In the genomic region with DNA sequence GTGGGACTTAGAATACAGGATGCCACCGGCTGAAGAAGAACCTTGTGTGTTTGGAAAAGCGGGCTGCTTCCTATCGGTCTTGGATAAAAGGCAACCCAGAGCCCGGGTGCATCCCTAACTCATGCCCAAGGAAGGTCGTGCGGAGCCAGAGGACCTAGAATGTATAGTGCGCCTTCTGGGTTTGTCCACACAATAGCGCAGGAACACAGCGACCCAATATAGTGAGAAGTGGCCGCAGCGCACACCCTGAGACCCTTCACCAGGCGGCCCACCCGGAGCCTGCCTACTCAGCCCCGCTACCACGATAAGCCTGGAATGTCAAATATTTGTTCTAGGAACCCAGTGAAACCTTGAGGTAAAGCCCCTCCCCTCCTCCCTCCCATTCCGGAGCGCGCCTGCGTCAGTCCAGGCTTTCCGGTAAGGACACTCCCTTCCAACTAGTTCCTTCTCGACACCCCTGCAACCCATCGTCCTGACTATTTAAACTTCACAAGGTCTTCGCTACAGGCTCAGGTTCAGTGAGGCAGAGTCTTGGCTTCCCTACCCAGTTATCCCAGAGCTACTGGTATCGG, we compare ENCODE assay signal across 8 mouse cellular contexts. TPM values are rescaled to one million over a fixed set of nuclear protein-coding genes. Genes with fewer than 3 reads are reported as not detected.
DNase-seq lines count a peak whose midpoint lies in the region; ATAC-seq and TF ChIP-seq lines count a peak whose summit lies in the region.

No protein-coding gene starts in this region.

- peak overlapping the region; percentile 52; the same call in 1 of the 2 replicates for H3K27ac ChIP-seq in layer of hippocampus, adult 2 months
- no peak overlapping the region for H3K27ac ChIP-seq in forebrain, embryonic 13.5 days
- no peak overlapping the region for H3K27ac ChIP-seq in hindbrain, embryonic 15.5 days (replicated peaks)
- no peak overlapping the region for H3K27ac ChIP-seq in liver, embryonic 12.5 days

- H3K9ac ChIP-seq in forebrain, embryonic 13.5 days: peak overlapping the region; percentile 60; the same call in 1 of the 2 replicates
- H3K9ac ChIP-seq in hindbrain, embryonic 15.5 days: peak overlapping the region; percentile 40
- peak overlapping the region; percentile 53; the same call in 1 of the 2 replicates for H3K9ac ChIP-seq in liver, embryonic 12.5 days

- peaks cover 73% of the 10 kb centered on the region for H3K27me3 ChIP-seq in forebrain, embryonic 13.5 days
- H3K27me3 ChIP-seq in hindbrain, embryonic 15.5 days: peaks cover 67% of the 10 kb centered on the region
- H3K27me3 ChIP-seq in liver, embryonic 12.5 days (replicated peaks): peaks cover 75% of the 10 kb centered on the region

- peak; percentile 57 for ATAC-seq in forebrain, embryonic 13.5 days
- no peak for ATAC-seq in hindbrain, embryonic 15.5 days (ENCODE audit: low FRiP score, low read depth)
- ATAC-seq in liver, embryonic 12.5 days: no peak; the same call in 1 of the 2 replicates
- ATAC-seq in monocyte, adult 5-6 weeks (replicated peaks; ENCODE audit: insufficient number of reproducible peaks, low FRiP score, low TSS enrichment, poor library complexity, severe bottlenecking): peak; percentile 38; the same call in 1 of the 2 replicates

- H3K4me1 ChIP-seq in forebrain, embryonic 13.5 days: peaks cover 31% of the 10 kb centered on the region
- H3K4me1 ChIP-seq in hindbrain, embryonic 15.5 days (replicated peaks): peaks cover 25% of the 10 kb centered on the region
- peaks cover 43% of the 10 kb centered on the region for H3K4me1 ChIP-seq in liver, embryonic 12.5 days

- no peak for TF ChIP-seq CTCF in layer of hippocampus, adult 2 months (conservative IDR thresholded peaks at IDR 0.05)

- peak overlapping the region; percentile 76 for H3K4me2 ChIP-seq in forebrain, embryonic 13.5 days
- peak overlapping the region; percentile 73 for H3K4me2 ChIP-seq in hindbrain, embryonic 15.5 days
- peak overlapping the region; percentile 66 for H3K4me2 ChIP-seq in liver, embryonic 12.5 days

- H3K36me3 ChIP-seq in forebrain, embryonic 13.5 days (ENCODE audit: poor library complexity, severe bottlenecking): peaks cover under 1% of the 10 kb centered on the region; the same call in 1 of the 2 replicates
- H3K36me3 ChIP-seq in hindbrain, embryonic 15.5 days: no peaks in the 10 kb centered on the region
- peaks cover 4% of the 10 kb centered on the region for H3K36me3 ChIP-seq in liver, embryonic 12.5 days

- WGBS in forebrain, embryonic 13.5 days: under 1% methylated on average over 24 of the region's 24 CpGs
- WGBS in hindbrain, embryonic 15.5 days: under 1% methylated on average over 24 of the region's 24 CpGs
- under 1% methylated on average over 24 of the region's 24 CpGs for WGBS in liver, embryonic 12.5 days (ENCODE audit: insufficient replicate concordance)

- no peaks in the 10 kb centered on the region for H3K9me3 ChIP-seq in forebrain, embryonic 13.5 days (replicated peaks)
- H3K9me3 ChIP-seq in hindbrain, embryonic 15.5 days: no peaks in the 10 kb centered on the region
- no peaks in the 10 kb centered on the region for H3K9me3 ChIP-seq in liver, embryonic 12.5 days (replicated peaks)

- peak overlapping the region; percentile 63 for H3K4me3 ChIP-seq in layer of hippocampus, adult 2 months
- peak overlapping the region; percentile 47 for H3K4me3 ChIP-seq in forebrain, embryonic 13.5 days
- H3K4me3 ChIP-seq in hindbrain, embryonic 15.5 days: peak overlapping the region; percentile 46
- peak overlapping the region; percentile 54 for H3K4me3 ChIP-seq in liver, embryonic 12.5 days

- peak in 1 of 2 experiments; percentile 27 for DNase-seq in layer of hippocampus, adult 2 months (ENCODE audit: low spot score in 2 of 2)
- no peak for DNase-seq in layer of hippocampus, postnatal 10 days (ENCODE audit: low spot score in 2 of 2)
- DNase-seq in R1 (ENCODE audit: low read depth, low spot score): peak; percentile 94
- no peak for DNase-seq in natural killer cell, adult 2 months (ENCODE audit: low spot score in 2 of 2)

RNA-seq across cellular contexts. Expression of a gene that starts 1.2 kb away (rescaled TPM):
- under 1 TPM; 0.39 to 0.67 TPM for total RNA-seq in layer of hippocampus, adult 2 months (2021)
- total RNA-seq in layer of hippocampus, postnatal 10 days (2021): under 1 TPM in 1 of 2 experiments, not detected in 1; 0.29 TPM
- 0.16 and 0.23 TPM in 2 replicates for polyA plus RNA-seq in forebrain, embryonic 13.5 days (2015; fragmentation: Nextera tagmentation; extraction: Ambion mirVana)
- 0.17 and 0.21 TPM in 2 replicates for polyA plus RNA-seq in hindbrain, embryonic 15.5 days (2015; fragmentation: Nextera tagmentation; extraction: Ambion mirVana)
- polyA plus RNA-seq in liver, embryonic 12.5 days (2016; fragmentation: Nextera tagmentation; extraction: Ambion mirVana): 6.6 and 7.9 TPM in 2 replicates
- not detected in 3 replicates for total RNA-seq in monocyte, adult 5-6 weeks (2017)

RNA-seq across cellular contexts. Expression of a gene that starts 12.2 kb away (rescaled TPM):
- 10 to 100 TPM; 21.7 to 21.8 TPM for total RNA-seq in layer of hippocampus, adult 2 months (2021)
- total RNA-seq in layer of hippocampus, postnatal 10 days (2021): 10 to 100 TPM; 18.7 to 20.1 TPM
- 12.9 and 14.3 TPM in 2 replicates for polyA plus RNA-seq in forebrain, embryonic 13.5 days (2015; fragmentation: Nextera tagmentation; extraction: Ambion mirVana)
- polyA plus RNA-seq in hindbrain, embryonic 15.5 days (2015; fragmentation: Nextera tagmentation; extraction: Ambion mirVana): 23.8 and 24.0 TPM in 2 replicates
- 9.8 TPM in 2 replicates for polyA plus RNA-seq in liver, embryonic 12.5 days (2016; fragmentation: Nextera tagmentation; extraction: Ambion mirVana)
- 7.7 to 8.6 TPM (median 8.2 TPM) in 3 replicates for total RNA-seq in monocyte, adult 5-6 weeks (2017)

RNA-seq across cellular contexts. Expression of a gene that starts 30.7 kb away (rescaled TPM):
- total RNA-seq in layer of hippocampus, adult 2 months (2021): 10 to 100 TPM; 24.6 to 26.7 TPM
- total RNA-seq in layer of hippocampus, postnatal 10 days (2021): 10 to 100 TPM; 23.2 to 26.2 TPM
- polyA plus RNA-seq in forebrain, embryonic 13.5 days (2015; fragmentation: Nextera tagmentation; extraction: Ambion mirVana): 77.2 and 77.9 TPM in 2 replicates
- polyA plus RNA-seq in hindbrain, embryonic 15.5 days (2015; fragmentation: Nextera tagmentation; extraction: Ambion mirVana): 57.7 and 61.0 TPM in 2 replicates
- 17.4 and 22.2 TPM in 2 replicates for polyA plus RNA-seq in liver, embryonic 12.5 days (2016; fragmentation: Nextera tagmentation; extraction: Ambion mirVana)
- 11.1 to 13.3 TPM (median 13.1 TPM) in 3 replicates for total RNA-seq in monocyte, adult 5-6 weeks (2017)

Comparison
In these comparisons a context has a peak if more than half of its experiments do, and no peak if none do; other contexts are left out.
1. ATAC-seq: peak in forebrain, embryonic 13.5 days (single experiment) and monocyte, adult 5-6 weeks (single experiment); none in hindbrain, embryonic 15.5 days (single experiment) and liver, embryonic 12.5 days (single experiment).
2. Peak in every context shown above with its lines, with median percentiles within 50 percentile points of each other: H3K4me3 ChIP-seq, H3K4me2 ChIP-seq and H3K9ac ChIP-seq.